Mouse (Mus musculus): Measurements from ENCODE around the gene Gtdc1.
A peak's percentile ranks its signal among the peaks of the same experiment; 100 is the strongest.

The Gtdc1 gene

DNA sequence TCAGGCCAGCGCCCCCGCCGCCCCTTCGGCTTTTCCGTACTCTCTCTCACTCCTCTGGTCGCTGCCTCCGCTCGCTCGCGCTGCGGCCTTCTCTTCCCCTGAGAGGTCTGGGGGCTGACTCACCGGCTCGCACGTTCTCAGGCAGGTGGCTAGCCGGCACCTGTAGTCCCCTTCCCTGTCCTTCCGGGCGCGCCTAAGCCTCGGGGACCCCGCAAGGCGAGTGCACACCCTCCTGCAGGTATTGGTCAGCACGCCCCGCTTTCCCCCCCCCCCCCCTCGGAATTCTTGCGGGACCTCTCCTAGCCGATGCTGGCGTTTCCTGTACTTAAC lies at the start of gene Gtdc1:
Gene Gtdc1 (minus strand): TSS at position 176 of the 330 bp plus-strand sequence.
- no peak for DNase-seq

DNA sequence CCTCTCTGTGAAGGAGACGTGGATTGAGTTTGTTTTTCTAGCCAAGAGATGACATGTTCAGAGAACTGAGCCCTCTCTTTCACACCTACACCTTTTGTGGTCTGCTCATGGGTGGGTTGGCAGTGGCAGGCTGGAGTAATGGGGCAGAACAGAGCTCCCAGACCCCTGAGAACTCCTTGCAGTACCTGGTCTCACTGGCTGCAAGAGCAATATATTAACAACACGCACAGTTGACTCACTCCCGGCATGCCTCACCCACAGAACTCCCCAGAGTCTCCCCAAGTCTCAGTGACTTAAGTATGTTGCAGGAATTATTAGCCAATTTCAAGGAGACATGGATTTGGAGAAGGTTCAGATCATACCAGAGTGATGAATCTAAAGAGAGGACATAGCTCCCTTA lies 49.6 kb upstream of the Gtdc1 start:
- no peak for DNase-seq

DNA sequence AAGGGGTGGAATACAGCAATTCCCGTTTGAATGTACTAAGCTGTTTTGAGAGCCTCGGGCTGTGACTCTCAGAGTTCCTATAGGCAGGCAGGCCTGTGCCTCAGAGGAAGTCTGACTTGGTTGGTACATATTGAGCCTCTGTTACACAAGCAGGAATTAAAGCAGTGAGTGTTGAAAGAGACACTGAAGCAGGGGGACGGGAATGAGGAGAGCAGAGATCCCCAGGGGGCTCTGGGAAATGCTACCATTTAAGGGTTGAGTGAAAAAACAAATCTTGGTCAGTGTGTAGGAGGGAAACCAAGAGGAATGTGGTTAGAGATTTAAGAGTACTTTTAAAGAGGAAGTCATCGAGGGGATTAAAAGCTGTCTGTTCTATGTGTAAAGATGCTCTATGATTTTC lies 49.0 kb upstream of the Gtdc1 start:
- no peak for DNase-seq

DNA sequence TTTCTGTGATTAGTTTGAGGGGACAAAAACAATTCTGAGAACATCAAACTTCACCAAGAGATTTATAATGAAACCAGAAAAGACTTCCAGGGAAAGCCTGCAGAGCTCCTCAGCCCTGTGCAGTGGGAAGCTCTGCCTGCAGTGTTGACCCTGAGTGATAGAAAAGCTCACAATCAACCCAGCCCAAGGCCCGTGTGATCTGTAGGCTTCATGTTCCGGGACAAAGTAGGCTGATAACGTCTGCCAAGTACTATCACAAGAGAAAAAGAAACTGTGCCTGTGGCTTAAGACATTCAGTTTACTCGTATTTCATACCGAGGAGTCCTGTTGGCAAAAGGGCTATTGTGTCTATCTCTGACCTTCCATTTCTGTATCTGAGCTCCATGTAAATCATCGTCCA lies 46.4 kb upstream of the Gtdc1 start:
- DNase-seq: no peak

DNA sequence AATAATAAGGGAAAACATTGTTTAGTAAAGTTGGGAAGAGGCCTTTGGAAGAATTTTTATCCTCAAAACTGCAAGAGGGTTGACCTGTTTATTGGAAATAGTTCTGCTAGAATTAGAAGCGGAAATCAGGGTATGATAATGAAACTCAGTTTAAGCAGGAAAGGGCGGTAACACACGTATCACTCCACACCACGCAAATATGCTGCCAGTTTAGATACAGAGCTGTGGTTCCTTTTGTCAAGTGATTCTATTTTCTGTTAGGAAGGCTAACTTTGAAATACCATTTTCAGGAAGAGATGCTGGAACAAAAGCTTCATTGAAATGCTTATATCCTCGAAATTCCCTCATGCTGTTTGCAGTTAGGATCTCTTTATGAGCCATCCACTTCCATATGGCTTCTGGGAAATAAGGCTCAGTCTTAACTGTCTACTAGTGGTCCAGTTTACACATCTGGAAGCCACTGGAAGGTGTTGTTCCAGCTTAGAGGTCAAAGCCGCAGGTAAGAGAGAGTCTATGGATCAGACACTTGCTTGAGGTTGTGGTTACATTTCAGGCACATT lies 42.7 kb upstream of the Gtdc1 start:
- DNase-seq: no peak

DNA sequence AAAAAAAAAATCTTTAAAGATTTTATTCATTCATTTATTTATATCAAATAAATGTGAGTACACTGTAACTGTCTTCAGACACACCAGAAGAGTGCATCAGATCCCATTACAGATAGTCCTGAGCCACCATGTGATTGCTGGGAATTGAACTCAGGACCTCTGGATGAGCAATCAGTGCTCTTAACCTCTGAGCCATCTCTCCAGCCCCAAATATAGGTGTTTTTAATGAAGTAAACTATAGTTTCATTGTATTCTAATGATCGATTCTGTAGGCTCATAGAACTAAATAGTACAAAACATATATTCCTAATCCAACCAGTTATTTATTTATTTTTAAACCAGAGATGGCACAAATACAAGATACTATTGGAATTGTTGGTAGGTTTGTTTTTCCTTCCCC lies 42.2 kb upstream of the Gtdc1 start:
- no peak for DNase-seq

DNA sequence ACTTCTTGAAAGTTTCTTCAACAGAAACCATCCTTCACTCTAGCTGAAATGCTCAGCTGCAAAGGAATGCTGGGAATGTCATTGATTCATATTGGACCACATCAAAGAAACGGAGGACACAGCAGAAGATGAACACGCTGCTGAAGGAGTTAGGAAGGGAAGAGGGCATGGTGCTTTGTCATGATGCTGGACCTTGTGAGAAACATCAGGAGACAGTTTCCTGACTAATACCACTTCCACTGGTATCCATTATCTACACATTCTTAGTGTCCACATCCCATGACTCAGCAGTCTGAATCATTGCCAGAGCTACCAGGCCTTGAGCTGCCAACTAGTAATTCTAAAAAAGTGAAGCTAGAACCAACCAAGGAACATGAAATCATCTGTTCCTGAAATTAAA lies 41.8 kb upstream of the Gtdc1 start:
- no peak for DNase-seq

DNA sequence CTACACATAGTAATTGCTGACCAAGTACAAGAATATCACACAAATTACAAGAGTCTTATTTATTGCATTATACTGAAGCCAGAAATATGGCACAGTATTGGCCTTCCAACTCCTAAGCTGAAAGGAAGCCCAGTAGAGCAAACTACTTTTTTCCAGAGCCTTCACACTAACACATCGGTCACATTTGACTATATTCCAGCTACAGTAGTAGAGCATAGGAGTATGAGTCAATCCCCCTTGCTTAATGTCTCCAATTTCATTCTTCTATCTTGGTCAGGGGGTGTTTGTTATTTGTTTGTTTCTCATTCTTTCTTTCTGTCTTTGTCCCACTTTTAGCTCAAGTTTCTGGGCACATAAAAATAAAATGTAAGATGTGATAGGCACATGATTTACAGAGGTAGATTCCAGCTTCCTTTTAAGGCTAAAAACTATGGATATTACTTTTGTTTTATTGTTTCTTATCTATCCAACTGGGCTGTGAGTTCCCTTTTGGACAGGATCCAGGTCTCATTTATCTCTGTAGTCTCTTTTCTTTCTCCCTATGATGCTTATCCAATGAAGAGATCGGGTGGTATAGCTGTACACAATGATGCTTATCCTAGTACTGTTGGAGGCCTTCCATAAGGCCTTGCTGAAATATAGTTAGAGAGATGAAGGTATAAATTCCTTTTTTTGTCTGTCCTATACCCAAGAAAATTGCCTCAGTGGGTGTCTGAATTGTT lies 38.5 kb upstream of the Gtdc1 start:
- DNase-seq: no peak

DNA sequence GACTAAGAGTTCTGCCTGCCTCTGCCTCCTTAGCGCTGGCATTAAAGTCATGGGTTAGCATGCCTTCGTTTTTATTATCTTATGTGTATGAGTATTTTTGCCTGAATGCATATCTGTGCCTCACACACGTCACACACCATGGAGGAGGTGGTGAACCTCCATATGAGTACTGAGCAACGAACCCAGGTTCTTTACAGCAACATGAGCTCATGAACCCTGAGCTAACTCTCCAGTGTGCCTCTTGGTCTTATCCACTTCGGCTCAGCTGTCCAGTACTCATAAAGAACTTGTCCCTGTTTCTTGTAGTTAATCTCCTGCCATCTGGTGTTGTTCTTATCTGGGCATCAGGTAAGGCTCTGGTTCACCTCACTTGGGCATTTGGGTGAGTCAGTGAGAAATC lies 35.2 kb upstream of the Gtdc1 start:
- no peak for DNase-seq

DNA sequence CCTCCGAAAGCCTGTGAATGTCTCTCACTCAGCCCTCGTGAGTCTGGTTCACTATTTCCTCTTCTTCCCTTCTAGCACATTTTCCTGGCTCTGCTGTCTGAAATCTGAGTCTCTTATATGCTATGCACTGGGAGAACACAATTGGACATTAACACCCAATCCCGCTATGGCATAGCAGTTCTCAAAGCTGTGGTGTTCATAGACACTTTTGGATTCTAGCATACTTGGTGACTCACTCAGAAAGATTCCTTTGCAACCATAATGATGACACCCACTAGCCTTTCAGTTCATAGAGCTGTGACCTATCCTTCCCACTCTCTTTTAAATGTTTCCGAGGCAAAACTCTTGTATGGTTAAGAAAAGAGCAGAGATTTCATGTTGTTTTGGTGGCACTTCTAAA lies 33.7 kb upstream of the Gtdc1 start:
- no peak for DNase-seq

DNA sequence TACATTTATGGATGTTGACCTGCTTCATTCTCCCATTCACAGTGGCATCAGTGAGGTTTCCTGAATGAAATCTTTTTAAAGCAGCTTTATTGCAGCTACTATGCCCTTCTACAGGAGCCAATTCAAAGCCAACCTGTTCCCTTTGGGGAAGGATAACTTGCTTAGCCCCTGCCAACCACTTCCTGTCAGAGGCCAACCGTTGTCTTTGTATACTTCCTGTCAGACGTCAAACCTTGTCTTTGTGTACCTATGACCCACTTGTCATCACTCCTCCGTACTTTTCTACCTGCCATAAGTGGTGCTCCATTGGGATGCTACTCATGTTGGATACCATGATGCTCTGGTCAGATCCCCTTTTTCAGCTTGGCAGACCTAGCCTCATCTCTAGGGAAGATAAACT lies 33.1 kb upstream of the Gtdc1 start:
- no peak for DNase-seq

DNA sequence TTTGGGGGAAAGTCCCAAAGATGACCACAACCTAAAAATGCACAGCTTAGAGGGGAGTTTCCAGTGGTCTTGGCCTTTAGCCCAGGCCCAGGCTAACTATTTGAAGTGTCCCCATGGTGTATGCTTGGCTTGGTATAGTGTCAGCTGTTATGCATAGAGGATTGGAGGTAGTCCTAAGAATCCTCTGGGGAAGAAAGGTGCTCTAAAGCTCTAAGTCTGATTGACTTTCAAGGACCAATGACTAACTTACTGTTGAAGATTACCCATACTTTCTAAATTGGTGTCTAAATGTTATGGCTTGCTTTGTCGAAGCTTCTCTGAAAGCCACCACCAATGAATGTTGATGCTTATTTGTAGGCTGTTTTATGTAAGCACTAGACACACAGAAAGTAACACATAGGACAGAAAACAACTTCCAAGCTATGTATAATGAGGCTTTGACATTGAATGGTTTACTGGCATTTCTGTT lies 29.9 kb upstream of the Gtdc1 start:
- DNase-seq: no peak

DNA sequence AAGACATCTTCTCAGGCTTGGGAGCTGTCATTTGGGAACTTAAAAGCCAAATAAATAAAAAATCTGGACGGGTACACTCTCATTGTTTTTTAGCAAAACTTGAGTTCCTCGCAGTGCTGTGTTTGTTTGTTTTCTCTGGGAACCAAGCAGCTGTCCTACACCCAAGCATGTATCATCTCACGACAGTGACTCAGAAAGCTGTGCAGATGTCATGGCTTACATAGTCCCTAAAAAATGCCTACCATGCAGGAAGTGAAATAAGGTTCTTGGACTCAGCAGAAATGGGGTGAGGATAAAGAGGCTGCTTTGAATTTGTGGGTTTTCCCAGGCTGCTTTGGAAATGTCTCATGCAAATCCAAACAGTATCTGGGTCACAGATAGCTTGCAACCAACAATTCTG lies 28.8 kb upstream of the Gtdc1 start:
- peak in 1 of 2 experiments; percentile 36 for DNase-seq

DNA sequence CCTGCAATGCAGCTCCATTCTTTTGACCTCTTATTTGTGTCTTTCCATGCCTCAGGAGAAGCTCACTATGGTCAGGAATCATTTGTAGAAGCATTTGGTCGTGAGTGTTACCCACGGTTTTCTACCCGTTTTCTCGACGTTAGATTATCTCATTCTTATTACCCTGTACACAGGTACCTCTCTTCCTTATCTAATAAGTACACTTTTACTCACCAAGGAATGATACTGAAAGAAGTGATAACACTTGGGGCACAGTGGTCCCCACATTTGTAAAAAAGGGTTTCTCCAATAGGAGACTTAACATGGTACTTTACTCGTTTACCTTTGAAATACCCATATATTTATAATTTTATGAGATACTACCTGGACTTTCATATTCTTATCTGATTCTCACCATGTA lies 28.0 kb upstream of the Gtdc1 start:
- no peak for DNase-seq

DNA sequence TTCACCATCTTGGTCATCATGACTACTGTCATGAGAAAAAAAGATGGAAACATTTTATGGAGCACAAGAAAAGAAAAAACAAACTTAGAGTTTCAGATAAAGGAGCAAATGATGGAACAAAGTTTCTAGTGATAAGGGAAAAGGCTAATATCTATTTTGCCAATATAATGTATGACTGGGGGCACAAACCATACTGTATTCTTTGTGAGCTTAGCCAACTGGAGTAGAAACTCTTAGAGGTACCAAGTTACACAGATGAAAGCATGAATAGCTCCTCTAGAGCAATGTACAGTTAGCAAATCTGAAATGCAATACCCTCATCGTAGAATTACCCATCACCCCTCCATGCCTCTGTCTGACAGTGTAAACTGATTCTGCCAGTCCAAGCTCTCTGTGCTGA lies 26.7 kb upstream of the Gtdc1 start:
- no peak for DNase-seq

DNA sequence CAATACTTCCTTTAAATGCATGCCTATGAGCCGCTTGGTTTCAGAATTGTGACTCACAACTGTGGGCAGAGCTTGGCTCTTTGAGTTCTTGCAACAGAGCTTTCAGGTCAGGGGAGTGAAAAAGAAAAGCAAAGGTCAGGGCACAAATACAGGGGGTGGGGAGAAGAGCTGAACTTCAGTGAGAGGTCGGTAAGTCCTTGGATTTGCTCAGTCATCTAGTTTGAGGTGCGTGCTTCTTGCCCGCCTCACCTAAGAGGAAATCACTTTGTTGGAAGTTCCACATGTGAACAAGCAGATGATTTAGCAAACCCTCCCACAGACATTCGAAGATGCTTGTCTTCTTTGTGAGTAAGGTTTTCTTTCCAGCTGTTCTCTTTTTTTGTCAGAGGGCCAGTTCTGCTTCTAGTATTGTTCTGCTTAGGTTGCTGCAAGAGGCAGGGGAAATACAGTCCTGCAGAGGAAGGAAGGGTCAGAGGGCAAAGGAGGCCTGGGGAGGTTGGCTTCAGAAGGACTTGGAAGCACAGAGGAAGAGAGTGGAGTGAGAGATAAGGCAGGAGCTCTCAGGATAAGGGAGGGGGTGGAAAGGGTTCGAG lies 25.5 kb upstream of the Gtdc1 start:
- peak; percentile 31 to 61 for DNase-seq

DNA sequence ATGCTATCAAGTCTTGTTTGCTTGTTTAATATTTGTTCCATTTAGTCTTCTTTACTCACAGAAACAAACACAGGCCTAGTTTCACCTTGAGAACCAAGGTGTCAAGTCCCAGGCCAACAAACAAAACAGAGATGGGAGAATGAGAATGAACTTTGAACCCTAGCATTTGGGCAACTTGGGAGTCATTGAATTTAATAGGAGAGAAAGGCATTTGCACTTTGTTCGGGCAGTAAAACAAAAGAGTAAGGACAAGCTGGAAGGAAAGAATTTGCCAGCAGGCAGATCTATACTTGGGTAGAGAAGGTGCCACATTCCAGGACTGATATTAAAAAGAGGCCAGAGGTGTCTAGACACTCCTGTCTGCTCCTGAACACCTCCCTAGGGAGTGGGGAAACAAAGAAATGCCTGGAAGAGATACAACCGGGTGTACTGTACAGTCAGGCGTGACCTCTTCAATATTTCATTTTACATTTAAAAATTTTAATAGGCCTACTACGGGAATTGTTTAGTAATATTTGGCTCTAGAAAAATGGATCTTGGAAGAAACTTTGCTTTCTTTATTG lies 24.3 kb upstream of the Gtdc1 start:
- no peak for DNase-seq

DNA sequence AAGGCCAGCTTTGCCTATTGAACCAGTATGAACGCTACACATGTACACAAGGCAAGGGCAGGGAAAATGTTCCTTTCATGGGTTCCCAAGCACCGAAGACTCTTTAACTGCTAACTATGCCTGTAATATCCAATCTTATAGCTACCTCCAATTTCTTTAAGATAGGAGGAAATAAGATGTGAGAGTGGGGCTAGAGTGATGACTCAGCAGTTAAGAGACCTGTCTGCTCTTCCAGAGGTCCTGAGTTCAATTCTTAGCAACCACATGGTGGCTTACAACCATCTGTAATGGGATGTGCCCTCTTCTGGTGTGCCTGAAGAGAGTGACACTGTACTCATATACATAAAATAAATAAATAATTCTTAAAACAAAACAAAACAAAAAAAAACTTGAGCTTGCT lies 17.2 kb upstream of the Gtdc1 start:
- DNase-seq: no peak

DNA sequence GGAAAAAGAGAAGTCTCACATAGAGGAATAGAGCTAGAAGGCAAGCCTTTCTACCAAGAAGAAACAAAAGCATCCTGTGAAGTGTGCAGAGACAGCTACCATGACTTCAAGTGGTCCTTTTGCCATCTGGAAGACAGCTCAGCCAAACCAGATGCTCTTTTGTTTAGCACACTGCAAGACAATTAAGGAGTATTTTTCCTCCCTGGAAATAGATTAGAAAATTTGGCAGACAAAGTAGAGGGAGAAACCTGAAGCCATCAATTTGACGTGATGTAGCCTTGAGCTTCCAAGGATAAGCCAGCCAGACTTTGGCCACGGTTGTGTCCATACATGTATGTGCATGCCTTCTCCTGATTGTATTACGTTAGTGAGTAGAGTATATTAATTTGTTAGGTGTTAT lies 3.5 kb upstream of the Gtdc1 start:
- DNase-seq: no peak

DNA sequence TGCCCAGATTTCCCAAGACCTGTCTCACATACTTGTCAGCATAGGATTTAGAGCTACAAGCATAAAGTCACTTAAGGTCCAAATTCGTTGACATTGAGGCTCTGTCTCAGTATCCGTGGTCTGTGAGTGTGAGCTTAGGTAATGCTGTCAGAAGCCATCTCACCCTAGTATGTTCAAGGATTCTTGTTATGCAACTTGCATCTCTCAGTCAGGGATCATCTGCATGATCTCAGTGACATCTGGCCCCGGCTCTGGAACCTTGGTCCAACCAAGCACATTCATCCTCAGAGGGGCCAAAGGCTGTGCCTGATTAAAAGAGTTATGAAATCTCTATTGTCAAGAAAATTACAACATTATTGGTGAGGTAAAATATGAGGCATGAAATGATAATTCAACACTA lies 1.2 kb upstream of the Gtdc1 start:
- peak; percentile 14 to 56 for DNase-seq

DNA sequence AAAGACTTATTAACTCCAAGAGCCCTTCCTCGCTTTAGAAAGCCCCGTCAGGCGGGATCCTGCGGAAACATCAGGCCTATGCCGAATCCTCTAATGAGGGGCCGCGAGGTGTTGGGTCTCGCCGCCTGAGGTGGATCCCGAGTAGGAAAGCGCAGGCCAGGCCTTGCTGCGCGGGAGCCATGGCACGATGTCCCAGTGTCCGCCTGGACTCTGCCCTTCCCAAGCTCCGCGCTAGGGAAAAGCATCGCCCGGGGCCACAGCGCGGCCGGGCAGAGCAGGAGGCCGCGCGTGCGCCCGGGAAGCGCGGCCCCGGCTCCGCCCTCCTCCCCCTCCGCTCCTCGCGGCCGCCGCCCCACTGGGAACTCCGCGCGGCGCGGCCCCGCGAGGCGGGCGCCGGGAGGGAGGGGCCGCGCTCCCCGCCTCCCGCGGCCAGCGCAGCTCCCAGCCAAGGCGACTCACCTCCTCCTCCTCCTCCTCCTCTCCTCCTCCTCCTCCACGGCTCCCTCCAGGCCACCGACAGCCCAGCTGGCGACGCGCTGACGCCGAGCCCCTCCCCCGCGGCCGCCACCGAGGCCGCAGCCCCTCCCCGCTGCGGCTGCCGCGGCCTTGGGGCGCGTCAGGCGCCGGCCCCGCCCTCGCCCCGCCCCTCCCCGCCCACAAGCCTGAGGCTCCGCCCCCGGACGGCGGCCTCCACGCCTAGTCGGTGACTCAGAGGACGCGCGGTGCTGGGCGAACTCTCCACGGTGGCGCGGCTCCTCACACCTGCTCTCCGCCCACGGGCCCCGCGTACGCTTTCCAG lies 575 bp downstream of the Gtdc1 start:
- DNase-seq: peak; percentile 88 to 97

DNA sequence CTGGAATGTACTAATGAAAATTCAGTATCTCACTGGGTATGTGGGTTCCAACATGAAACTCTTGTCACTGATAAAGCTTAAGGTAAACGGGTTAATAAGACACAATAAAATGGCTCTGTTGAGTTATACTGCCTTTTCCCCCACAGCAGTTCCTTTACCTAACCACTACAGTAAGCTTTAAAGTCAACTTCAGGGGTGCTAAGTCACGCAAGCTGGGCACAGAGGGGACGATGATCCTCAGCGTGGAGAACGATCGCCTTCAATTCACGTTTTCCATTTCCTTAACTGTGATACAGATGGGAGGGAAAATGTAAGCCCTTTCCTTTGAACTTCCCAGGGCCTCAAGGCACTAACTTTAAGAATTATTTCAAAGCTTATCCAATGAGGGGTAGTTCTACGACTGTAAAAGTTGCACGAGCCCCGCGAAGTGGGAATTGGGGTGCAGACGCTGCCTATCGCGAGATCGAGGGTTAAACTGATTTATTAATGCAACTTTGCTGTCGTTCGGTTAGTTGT lies 1.2 kb downstream of the Gtdc1 start:
- DNase-seq: no peak

DNA sequence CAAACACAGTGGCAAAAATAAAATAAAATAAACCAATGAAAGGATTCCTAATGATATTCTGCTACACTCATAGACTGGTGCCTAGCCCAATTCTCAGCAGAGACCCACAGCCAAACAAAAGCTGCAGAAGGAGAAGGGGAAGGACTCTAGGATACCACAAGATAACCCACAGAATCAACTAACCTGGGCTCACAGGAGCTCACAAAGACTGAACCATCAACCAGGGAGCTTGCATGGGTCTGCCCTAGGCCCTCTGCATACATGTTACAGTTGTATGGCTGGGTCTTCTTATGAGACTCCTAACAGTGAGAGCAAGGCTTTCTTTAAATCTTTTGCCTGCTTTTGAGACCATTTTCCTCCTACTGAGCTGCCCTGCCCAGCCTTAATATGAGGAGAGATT lies 2.8 kb downstream of the Gtdc1 start:
- no peak for DNase-seq

Measured in kidney, postnatal 25 days (tissue).